Mouse (Mus musculus): ENCODE data around the gene Slc38a9.

Gene Slc38a9

GRCm38 (mm10) chr13:112660574-112661381 lies at the start of gene Slc38a9:
Gene Slc38a9, plus strand, starts transcription at chr13:112660751.
- DNase-seq = peak; percentile 94

GRCm38 (mm10) chr13:112621592-112621991 lies 39.0 kb upstream of the Slc38a9 start:
- DNase-seq = no peak

GRCm38 (mm10) chr13:112623656-112624055 lies 36.9 kb upstream of the Slc38a9 start:
- peak; percentile 14 for DNase-seq

GRCm38 (mm10) chr13:112624622-112625021 lies 35.9 kb upstream of the Slc38a9 start:
- DNase-seq = no peak

- DNase-seq = no peak
Observed at GRCm38 (mm10) chr13:112625566-112625965, 35.0 kb upstream of the Slc38a9 start.

- DNase-seq = no peak
Observed at GRCm38 (mm10) chr13:112635174-112635837, 25.2 kb upstream of the Slc38a9 start.

- no peak for DNase-seq
Observed at GRCm38 (mm10) chr13:112636498-112636897, 24.1 kb upstream of the Slc38a9 start.

GRCm38 (mm10) chr13:112639111-112639510 lies 21.4 kb upstream of the Slc38a9 start:
- no peak for DNase-seq

GRCm38 (mm10) chr13:112642897-112643296 lies 17.7 kb upstream of the Slc38a9 start:
- DNase-seq = no peak

GRCm38 (mm10) chr13:112644996-112645395 lies 15.6 kb upstream of the Slc38a9 start:
- DNase-seq = no peak

- DNase-seq = no peak
Observed at GRCm38 (mm10) chr13:112645529-112646186, 14.9 kb upstream of the Slc38a9 start.

GRCm38 (mm10) chr13:112651183-112651582 lies 9.4 kb upstream of the Slc38a9 start:
- no peak for DNase-seq

- DNase-seq = no peak
Observed at GRCm38 (mm10) chr13:112652205-112652604, 8.3 kb upstream of the Slc38a9 start, which contains the start of gene Ddx4. Gene Ddx4, minus strand, starts transcription at chr13:112652475.

GRCm38 (mm10) chr13:112659986-112660573 lies 471 bp upstream of the Slc38a9 start:
- peak; percentile 14 for DNase-seq

GRCm38 (mm10) chr13:112661687-112662086 lies 1.1 kb downstream of the Slc38a9 start:
- no peak for DNase-seq

- no peak for DNase-seq
Observed at GRCm38 (mm10) chr13:112666433-112667024, 6.0 kb downstream of the Slc38a9 start.

- no peak for DNase-seq
Observed at GRCm38 (mm10) chr13:112667215-112667614, 6.7 kb downstream of the Slc38a9 start.

GRCm38 (mm10) chr13:112671708-112672107 lies 11.2 kb downstream of the Slc38a9 start:
- no peak for DNase-seq

GRCm38 (mm10) chr13:112672797-112673196 lies 12.2 kb downstream of the Slc38a9 start:
- DNase-seq = no peak

GRCm38 (mm10) chr13:112673899-112674447 lies 13.4 kb downstream of the Slc38a9 start:
- DNase-seq = peak; percentile 79

- no peak for DNase-seq
Observed at GRCm38 (mm10) chr13:112678154-112678553, 17.6 kb downstream of the Slc38a9 start.

- no peak for DNase-seq
Observed at GRCm38 (mm10) chr13:112683312-112683711, 22.8 kb downstream of the Slc38a9 start.
